Mouse (Mus musculus) hindbrain, embryonic 10.5 days (tissue): Measurements from ENCODE around the gene Skap1. TPM values are rescaled to one million over a fixed set of nuclear protein-coding genes. Genes with fewer than 3 reads are reported as not detected.

Experiments used
- DNase-seq: peaks from one replicate; pipeline ENCODE4 v3.0.0-alpha.2; 2017; ENCODE audit warnings: low spot score
- H3K27ac ChIP-seq: fragments of 300-500 bp; sonication (generic); 2 replicates; pipeline ENCODE4 v1.5.1; 2016; ENCODE audit warnings: mild to moderate bottlenecking, moderate library complexity
- H3K27me3 ChIP-seq: fragments of 300-500 bp; sonication (generic); 2 replicates; pipeline ENCODE4 v1.6.1; 2016; ENCODE audit warnings: mild to moderate bottlenecking; ENCODE audit not compliant: poor library complexity, insufficient read depth, severe bottlenecking
- H3K36me3 ChIP-seq: fragments of 300-500 bp; sonication (generic); 2 replicates; pipeline ENCODE4 v1.6.1; 2016; ENCODE audit warnings: mild to moderate bottlenecking, moderate library complexity
- H3K4me1 ChIP-seq: fragments of 300-500 bp; sonication (generic); replicated peaks from 2 replicates; pipeline ENCODE4 v1.6.1; 2016; ENCODE audit warnings: mild to moderate bottlenecking
- H3K4me3 ChIP-seq: fragments of 300-500 bp; sonication (generic); 2 replicates; pipeline ENCODE4 v1.5.1; 2016; ENCODE audit warnings: mild to moderate bottlenecking, moderate library complexity
- H3K9me3 ChIP-seq: fragments of 300-500 bp; sonication (generic); 2 replicates; pipeline ENCODE4 v1.6.1; 2016; ENCODE audit warnings: mild to moderate bottlenecking, moderate library complexity
- WGBS: fragments of 180-500 bp; shearing (Covaris S2); methylation state at CpG from one replicate; pipeline ENCODE4 v1.1.7; 2016; 5-methylcytosine and 5-hydroxymethylcytosine counted together
- polyA plus RNA-seq: library from polyadenylated mRNA; unstranded; fragments of >200 nt; fragmentation: Nextera tagmentation; extraction: Ambion mirVana; gene quantifications from 2 replicates; pipeline ENCODE4 v1.2.1, GENCODE M21; 2016

Skap1 gene
- polyA plus RNA-seq, 1 experiment from 2014 or later: 1.3 TPM

GRCm38 (mm10) chr11:96796081-96796480, 331.7 kb downstream of the Skap1 start:
- WGBS: 94% methylated on average over 2 of the region's 2 CpGs
- DNase-seq: no peak
- H3K27me3 ChIP-seq: no peaks in the 10 kb centered on the region
- H3K4me3 ChIP-seq: no peak overlapping the region
- H3K9me3 ChIP-seq: no peaks in the 10 kb centered on the region
- H3K36me3 ChIP-seq: peaks cover 88% of the 10 kb centered on the region
- peaks cover 19% of the 10 kb centered on the region for H3K4me1 ChIP-seq
- no peak overlapping the region for H3K27ac ChIP-seq

- Histone ChIP-seq H3K9me3 (no peaks in the 10 kb centered on the region), H3K36me3 (peaks cover 88% of the 10 kb centered on the region), H3K27me3 (no peaks in the 10 kb centered on the region), H3K27ac (no peak overlapping the region), H3K4me3 (no peak overlapping the region), H3K4me1 (peaks cover 14% of the 10 kb centered on the region)
- WGBS: 91% methylated on average over 1 of the region's 1 CpGs
- DNase-seq: no peak
Observed at GRCm38 (mm10) chr11:96796586-96796985, 332.2 kb downstream of the Skap1 start.

- Histone ChIP-seq H3K9me3 (no peaks in the 10 kb centered on the region), H3K4me1 (no peaks in the 10 kb centered on the region), H3K27me3 (no peaks in the 10 kb centered on the region), H3K27ac (no peak overlapping the region), H3K4me3 (no peak overlapping the region), H3K36me3 (peaks cover 99% of the 10 kb centered on the region)
- WGBS: 93% methylated on average over 2 of the region's 2 CpGs
- no peak for DNase-seq
Observed at GRCm38 (mm10) chr11:96799511-96799910, 335.1 kb downstream of the Skap1 start.

GRCm38 (mm10) chr11:96805606-96806005, 341.2 kb downstream of the Skap1 start:
- Histone ChIP-seq H3K9me3 (no peaks in the 10 kb centered on the region), H3K4me1 (no peaks in the 10 kb centered on the region), H3K36me3 (peaks cover 99% of the 10 kb centered on the region), H3K27ac (no peak overlapping the region), H3K4me3 (no peak overlapping the region), H3K27me3 (no peaks in the 10 kb centered on the region)
- DNase-seq: no peak
- 97% methylated on average over 5 of the region's 5 CpGs for WGBS

GRCm38 (mm10) chr11:96808066-96808465, 343.7 kb downstream of the Skap1 start:
- H3K27ac ChIP-seq: no peak overlapping the region
- DNase-seq: no peak
- WGBS: 79% methylated on average over 1 of the region's 1 CpGs
- no peak overlapping the region for H3K4me3 ChIP-seq
- peaks cover 99% of the 10 kb centered on the region for H3K36me3 ChIP-seq
- H3K9me3 ChIP-seq: no peaks in the 10 kb centered on the region
- H3K4me1 ChIP-seq: no peaks in the 10 kb centered on the region
- no peaks in the 10 kb centered on the region for H3K27me3 ChIP-seq

Other genes with a start within 250 kb of the Skap1 start
- gene Hoxb9, start 193.1 kb upstream of the Skap1 start, polyA plus RNA-seq: not detected in 2 replicates
- gene Hoxb8, start 182.7 kb upstream of the Skap1 start, polyA plus RNA-seq: 0.08 TPM in 1 of 2 replicates, not detected in the other
- gene Hoxb7, start 178.0 kb upstream of the Skap1 start, polyA plus RNA-seq: not detected in 2 replicates
- 0.31 TPM in 1 of 2 replicates, not detected in the other for gene Hoxb6, start 172.1 kb upstream of the Skap1 start, polyA plus RNA-seq
- gene Hoxb5, start 161.3 kb upstream of the Skap1 start, polyA plus RNA-seq: 0.14 and 6.3 TPM in 2 replicates
- 0.47 and 3.1 TPM in 2 replicates for gene Hoxb4, start 146.3 kb upstream of the Skap1 start, polyA plus RNA-seq
- gene Hoxb3, start 141.3 kb upstream of the Skap1 start, polyA plus RNA-seq: 5.3 and 9.6 TPM in 2 replicates
- gene Hoxb2, start 114.1 kb upstream of the Skap1 start, polyA plus RNA-seq: 30.1 and 49.6 TPM in 2 replicates
- 15.4 and 22.7 TPM in 2 replicates for gene Hoxb1, start 98.8 kb upstream of the Skap1 start, polyA plus RNA-seq